Mouse (Mus musculus) midbrain, embryonic 16.5 days (tissue): ENCODE measurements around the gene Capn15. TPM values are rescaled to one million over a fixed set of nuclear protein-coding genes. Genes with fewer than 3 reads are reported as not detected.

Experiments used
- ATAC-seq: fragments of 200-750 bp; cut with Nextera tagmentation; 2 replicates; pipeline ENCODE4 v1.8.0; 2017; ENCODE audit warnings: moderate TSS enrichment
- H3K27ac ChIP-seq: fragments of 300-500 bp; sonication (generic); 2 replicates; pipeline ENCODE4 v1.5.1; 2014; ENCODE audit warnings: mild to moderate bottlenecking, low read length, mixed read lengths
- H3K27me3 ChIP-seq: fragments of 300-500 bp; sonication (generic); 2 replicates; pipeline ENCODE4 v1.6.1; 2014; ENCODE audit warnings: low read depth, low read length, mixed read lengths; ENCODE audit not compliant: control insufficient read depth, insufficient read depth
- H3K36me3 ChIP-seq: fragments of 300-500 bp; sonication (generic); 2 replicates; pipeline ENCODE4 v1.6.1; 2014; ENCODE audit warnings: mild to moderate bottlenecking, low read length, moderate library complexity, mixed read lengths; ENCODE audit not compliant: control insufficient read depth, insufficient read depth
- H3K4me1 ChIP-seq: fragments of 300-500 bp; sonication (generic); 2 replicates; pipeline ENCODE4 v1.6.1; 2014; ENCODE audit warnings: mild to moderate bottlenecking, low read length, mixed read lengths; ENCODE audit not compliant: control insufficient read depth, insufficient read depth
- H3K4me2 ChIP-seq: fragments of 300-500 bp; sonication (generic); 2 replicates; pipeline ENCODE4 v1.6.1; 2014; ENCODE audit warnings: mild to moderate bottlenecking, low read length, mixed read lengths
- H3K4me3 ChIP-seq: fragments of 300-500 bp; sonication (generic); 2 replicates; pipeline ENCODE4 v1.5.1; 2014; ENCODE audit warnings: low read depth, mild to moderate bottlenecking, low read length, moderate library complexity, mixed read lengths
- H3K9ac ChIP-seq: fragments of 300-500 bp; sonication (generic); 2 replicates; pipeline ENCODE4 v1.6.1; 2014; ENCODE audit warnings: low read depth, low read length, mixed read lengths
- H3K9me3 ChIP-seq: fragments of 300-500 bp; sonication (generic); replicated peaks from 2 replicates; pipeline ENCODE4 v1.6.1; 2014; ENCODE audit warnings: mild to moderate bottlenecking, low read length, mixed read lengths; ENCODE audit not compliant: control insufficient read depth, poor library complexity, severe bottlenecking
- WGBS: fragments of 180-500 bp; shearing (Covaris S2); extraction: QIAGEN DNeasy Blood & Tissue Kit; methylation state at CpG from one replicate; pipeline ENCODE4 v1.1.7; 2014; 5-methylcytosine and 5-hydroxymethylcytosine counted together
- polyA plus RNA-seq: library from polyadenylated mRNA; unstranded; fragments of >200 nt; fragmentation: Nextera tagmentation; extraction: Ambion mirVana; gene quantifications from 2 replicates; pipeline ENCODE4 v1.2.1, GENCODE M21; 2015

The Capn15 gene
- polyA plus RNA-seq, 1 experiment from 2014 or later = 20.8 TPM

GRCm38 (mm10) chr17:25984066-25984465 is 1.5 kb downstream of the Capn15 start:
- H3K9me3 ChIP-seq = no peaks in the 10 kb centered on the region
- 100% methylated on average over 1 of the region's 1 CpGs for WGBS
- no peaks in the 10 kb centered on the region for H3K27me3 ChIP-seq
- peak overlapping the region; percentile 93; the same call in 1 of the 2 replicates for H3K4me3 ChIP-seq
- H3K4me2 ChIP-seq = peak overlapping the region; percentile 84
- H3K27ac ChIP-seq = no peak overlapping the region
- H3K9ac ChIP-seq = no peak overlapping the region
- H3K4me1 ChIP-seq = peaks cover 31% of the 10 kb centered on the region
- H3K36me3 ChIP-seq = 0 out of 2 replicates have a peak, but pooled peaks cover 5% of the 10 kb centered on the region
- ATAC-seq = no peak

- Histone ChIP-seq H3K27ac (no peak overlapping the region), H3K4me2 (no peak overlapping the region), H3K4me3 (no peak overlapping the region), H3K4me1 (peaks cover 31% of the 10 kb centered on the region), H3K27me3 (no peaks in the 10 kb centered on the region), H3K36me3 (0 out of 2 replicates have a peak, but pooled peaks cover 2% of the 10 kb centered on the region), H3K9ac (no peak overlapping the region), H3K9me3 (no peaks in the 10 kb centered on the region)
- no peak for ATAC-seq
- 97% methylated on average over 3 of the region's 3 CpGs for WGBS
Observed at GRCm38 (mm10) chr17:25982913-25983312, 2.7 kb downstream of the Capn15 start.

GRCm38 (mm10) chr17:25980854-25981253 is 4.7 kb downstream of the Capn15 start:
- Histone ChIP-seq H3K36me3 (no peaks in the 10 kb centered on the region), H3K4me1 (peaks cover 24% of the 10 kb centered on the region), H3K27me3 (no peaks in the 10 kb centered on the region), H3K9ac (no peak overlapping the region), H3K27ac (no peak overlapping the region), H3K4me3 (no peak overlapping the region), H3K4me2 (no peak overlapping the region), H3K9me3 (no peaks in the 10 kb centered on the region)
- 87% methylated on average over 5 of the region's 5 CpGs for WGBS
- ATAC-seq = no peak

GRCm38 (mm10) chr17:25979829-25980738 is 5.5 kb downstream of the Capn15 start:
- 92% methylated on average over 5 of the region's 5 CpGs for WGBS
- Histone ChIP-seq H3K9ac (no peak overlapping the region), H3K36me3 (no peaks in the 10 kb centered on the region), H3K9me3 (no peaks in the 10 kb centered on the region), H3K27ac (no peak overlapping the region), H3K4me3 (no peak overlapping the region), H3K4me1 (peaks cover 24% of the 10 kb centered on the region), H3K27me3 (no peaks in the 10 kb centered on the region), H3K4me2 (no peak overlapping the region)
- no peak for ATAC-seq

- H3K9ac ChIP-seq = no peak overlapping the region
- H3K4me2 ChIP-seq = no peak overlapping the region
- WGBS = 88% methylated on average over 4 of the region's 4 CpGs
- no peak for ATAC-seq
- H3K27me3 ChIP-seq = no peaks in the 10 kb centered on the region
- peaks cover 2% of the 10 kb centered on the region; the same call in 1 of the 2 replicates for H3K4me1 ChIP-seq
- no peaks in the 10 kb centered on the region for H3K9me3 ChIP-seq
- no peak overlapping the region for H3K4me3 ChIP-seq
- H3K36me3 ChIP-seq = no peaks in the 10 kb centered on the region; the same call in 1 of the 2 replicates
- no peak overlapping the region for H3K27ac ChIP-seq
Observed at GRCm38 (mm10) chr17:25970954-25971707, 14.5 kb downstream of the Capn15 start.

GRCm38 (mm10) chr17:25970448-25970847 is 15.1 kb downstream of the Capn15 start:
- Histone ChIP-seq H3K9me3 (no peaks in the 10 kb centered on the region), H3K4me1 (peaks cover 2% of the 10 kb centered on the region; the same call in 1 of the 2 replicates), H3K4me3 (no peak overlapping the region), H3K4me2 (no peak overlapping the region), H3K36me3 (no peaks in the 10 kb centered on the region; the same call in 1 of the 2 replicates), H3K27ac (no peak overlapping the region), H3K9ac (no peak overlapping the region), H3K27me3 (no peaks in the 10 kb centered on the region)
- no peak for ATAC-seq
- 91% methylated on average over 9 of the region's 9 CpGs for WGBS

GRCm38 (mm10) chr17:25968176-25968575 is 17.4 kb downstream of the Capn15 start:
- no peak overlapping the region for H3K27ac ChIP-seq
- no peaks in the 10 kb centered on the region for H3K27me3 ChIP-seq
- H3K36me3 ChIP-seq = peaks cover 3% of the 10 kb centered on the region; the same call in 1 of the 2 replicates
- WGBS = 79% methylated on average over 1 of the region's 1 CpGs
- H3K4me2 ChIP-seq = no peak overlapping the region
- H3K9me3 ChIP-seq = no peaks in the 10 kb centered on the region
- H3K4me3 ChIP-seq = no peak overlapping the region
- no peak for ATAC-seq
- H3K9ac ChIP-seq = no peak overlapping the region
- H3K4me1 ChIP-seq = peaks cover 2% of the 10 kb centered on the region; the same call in 1 of the 2 replicates

- Histone ChIP-seq H3K4me1 (peaks cover 2% of the 10 kb centered on the region; the same call in 1 of the 2 replicates), H3K9me3 (no peaks in the 10 kb centered on the region), H3K4me2 (no peak overlapping the region), H3K4me3 (no peak overlapping the region), H3K9ac (no peak overlapping the region), H3K27ac (no peak overlapping the region), H3K27me3 (no peaks in the 10 kb centered on the region), H3K36me3 (peaks cover 3% of the 10 kb centered on the region; the same call in 1 of the 2 replicates)
- 74% methylated on average over 3 of the region's 3 CpGs for WGBS
- no peak for ATAC-seq
Observed at GRCm38 (mm10) chr17:25967652-25968051, 17.9 kb downstream of the Capn15 start.
